Mouse (Mus musculus) cerebellum, adult 11-12 months (tissue): ENCODE data around the gene Cdc37.

ENCODE experiments used
- DNase-seq: peaks from one replicate; pipeline ENCODE4 v3.0.0; 2022

Gene Cdc37

DNA sequence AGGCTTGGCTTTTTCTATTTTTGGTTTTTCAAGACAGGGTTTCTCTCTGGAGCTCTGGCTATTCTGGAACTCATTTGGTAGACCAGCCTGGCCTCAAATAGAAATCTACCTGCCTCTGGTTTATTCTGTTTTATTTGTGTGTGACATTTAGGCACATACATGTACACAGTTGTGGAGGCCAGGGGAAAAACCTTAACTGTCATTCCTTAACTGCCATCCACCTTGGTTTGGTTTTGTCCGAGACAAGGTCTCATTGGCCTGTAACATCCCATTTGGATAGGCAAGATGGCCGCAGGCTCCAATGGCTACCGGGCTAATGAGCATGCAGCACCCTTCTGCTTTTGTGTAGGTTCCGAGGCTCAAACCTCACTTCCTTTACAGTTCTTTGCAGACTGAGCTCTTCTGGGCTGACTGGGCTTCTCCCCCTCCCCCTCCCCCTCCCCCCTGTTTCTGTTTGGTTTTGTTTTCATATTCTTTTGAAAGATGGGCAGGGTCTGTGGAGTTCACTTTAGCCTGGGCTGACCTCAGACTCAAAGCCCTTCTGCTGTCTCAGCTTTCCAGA lies 14.4 kb downstream of the Cdc37 start:
- DNase-seq, result no peak

DNA sequence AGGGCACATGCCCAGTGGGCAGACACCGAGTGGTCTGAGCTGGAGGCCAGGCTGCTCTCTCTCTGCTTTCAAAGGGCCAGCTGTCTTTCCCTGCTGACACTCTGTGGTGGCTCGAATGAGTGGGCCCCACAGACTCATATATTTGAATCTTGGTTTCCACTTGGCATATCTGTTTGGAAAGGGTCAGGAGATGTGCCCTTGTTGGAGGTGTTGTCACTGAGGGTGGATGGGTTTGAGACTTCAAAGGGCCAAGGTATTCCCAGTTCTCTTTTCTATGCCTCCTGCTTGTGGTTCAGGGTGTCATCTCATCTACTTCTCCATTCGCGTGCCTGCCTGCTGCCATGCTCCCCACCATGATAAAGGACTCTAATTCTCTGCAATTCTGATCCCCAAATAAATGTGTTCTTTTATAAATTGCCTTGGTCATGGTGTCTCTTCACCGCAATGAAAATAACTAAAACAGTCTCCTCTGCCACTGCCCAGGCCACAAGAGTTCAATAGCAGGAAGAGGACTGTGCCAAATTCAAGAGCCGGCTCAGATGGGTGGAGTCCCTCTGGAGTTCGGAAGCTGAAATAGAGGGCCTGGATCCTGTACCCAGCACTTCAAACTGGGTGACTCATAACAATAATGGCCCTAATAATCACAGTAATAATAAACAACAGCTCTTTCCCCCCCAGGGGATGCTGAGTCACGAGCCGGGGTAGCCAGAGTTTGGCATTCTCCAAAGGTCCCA lies 15.0 kb downstream of the Cdc37 start:
- DNase-seq, result no peak

DNA sequence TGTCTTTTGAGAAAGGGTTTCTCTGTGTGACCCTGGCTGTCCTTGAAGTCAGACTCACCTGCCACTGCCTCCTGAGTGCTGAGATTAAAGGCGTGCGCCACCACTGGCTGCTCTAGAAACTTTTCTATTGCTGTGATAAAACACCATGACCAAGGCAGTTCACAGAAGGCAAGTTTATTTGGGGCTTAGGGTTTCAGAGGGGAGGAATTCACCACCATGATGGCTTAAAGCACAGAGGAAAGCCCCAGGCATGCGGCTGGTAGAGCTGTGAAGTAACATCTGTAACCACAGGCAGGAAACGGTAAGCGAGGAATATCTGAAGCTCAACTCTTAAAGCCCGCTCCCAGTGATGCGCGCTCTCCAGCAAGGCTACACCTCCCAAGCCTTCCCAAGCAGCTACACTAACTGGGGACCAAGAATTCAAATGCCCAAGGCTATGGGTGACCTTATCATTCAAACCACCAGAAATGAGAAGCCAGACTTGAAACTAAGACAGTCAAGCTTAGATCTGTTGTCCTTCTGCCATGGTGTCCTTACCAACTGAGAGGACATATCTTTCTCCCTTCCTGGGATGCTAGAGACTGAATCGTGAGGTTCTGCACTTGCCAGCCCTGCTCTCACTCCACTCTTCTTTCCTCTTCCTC lies 16.6 kb downstream of the Cdc37 start:
- no peak for DNase-seq

DNA sequence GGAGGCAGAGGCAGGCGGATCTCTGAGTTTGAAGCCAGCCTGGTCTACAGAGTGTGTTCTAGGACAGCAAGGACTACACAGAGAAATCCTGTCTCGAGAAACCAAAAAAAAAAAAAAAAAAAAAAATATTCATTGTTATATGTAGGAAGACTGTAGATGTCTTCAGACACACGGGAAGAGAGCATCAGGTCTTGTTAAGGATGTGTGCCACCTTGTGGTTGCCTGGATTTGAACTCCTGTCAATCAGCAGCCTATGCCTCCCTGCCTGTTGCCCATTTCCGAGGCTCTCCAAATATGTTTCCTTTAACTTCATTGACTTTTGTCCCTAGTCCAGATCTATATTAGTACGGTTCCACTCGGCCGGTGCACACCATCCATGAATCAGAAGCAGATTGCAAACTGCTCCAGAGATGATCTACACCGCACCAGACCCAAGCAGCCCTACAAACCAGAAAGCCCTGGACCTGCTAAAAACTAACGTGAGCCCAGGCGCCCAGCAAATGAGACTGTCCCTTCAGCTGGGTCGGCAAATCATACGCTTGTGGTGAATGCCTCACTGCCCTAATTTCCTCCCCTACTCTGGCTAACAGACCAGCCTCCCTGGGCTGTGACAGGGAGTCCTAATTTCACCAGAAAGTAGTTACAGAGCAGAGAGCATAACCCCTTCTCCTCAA lies 17.5 kb downstream of the Cdc37 start:
- DNase-seq, result no peak

DNA sequence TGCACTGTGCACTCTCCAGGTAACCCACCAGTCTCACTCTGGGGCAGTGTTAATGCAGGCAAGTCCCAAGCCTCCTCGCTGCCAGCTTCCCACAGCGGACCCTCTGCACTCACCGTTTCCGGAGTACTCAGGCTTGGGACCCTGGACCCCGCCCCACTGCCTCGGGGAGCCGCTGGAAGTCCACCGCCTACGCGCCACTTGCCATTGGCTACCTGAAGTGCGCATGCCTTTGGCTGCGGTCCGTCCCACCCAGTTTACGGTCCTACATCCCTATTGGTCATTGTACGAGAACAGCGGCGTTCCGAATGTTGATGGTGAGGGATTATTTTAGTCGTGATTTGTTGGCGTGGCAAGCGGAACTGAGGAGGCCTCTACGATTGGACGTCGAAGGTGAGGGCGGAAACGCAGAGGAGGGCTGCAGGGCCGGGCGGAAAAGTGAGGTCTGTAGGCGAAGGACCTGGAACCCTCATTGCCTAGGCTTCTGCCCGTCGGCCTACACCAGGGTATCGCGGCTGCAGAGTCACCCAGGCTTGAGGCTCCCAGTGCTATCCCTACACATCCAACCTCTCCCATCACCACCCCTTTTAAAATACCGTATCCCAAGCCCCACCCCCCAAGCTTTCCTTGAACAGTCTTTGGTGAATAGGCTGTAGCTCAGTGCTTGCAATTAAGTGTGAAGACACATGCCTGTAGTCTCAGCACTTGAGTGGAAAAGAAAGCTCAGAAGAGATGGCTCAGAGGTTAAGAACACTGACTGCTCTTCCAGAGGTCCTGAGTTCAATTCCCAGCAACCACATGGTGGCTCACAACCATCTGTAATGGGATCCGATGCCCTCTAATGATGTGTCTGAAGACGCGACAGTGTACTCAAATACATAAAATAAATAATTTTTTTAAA lies 18.5 kb downstream of the Cdc37 start, which contains the start of gene Tyk2:
Gene Tyk2, minus strand, starts transcription at position 185 of the 898 bp plus-strand sequence.
- DNase-seq, result peak; percentile 94

DNA sequence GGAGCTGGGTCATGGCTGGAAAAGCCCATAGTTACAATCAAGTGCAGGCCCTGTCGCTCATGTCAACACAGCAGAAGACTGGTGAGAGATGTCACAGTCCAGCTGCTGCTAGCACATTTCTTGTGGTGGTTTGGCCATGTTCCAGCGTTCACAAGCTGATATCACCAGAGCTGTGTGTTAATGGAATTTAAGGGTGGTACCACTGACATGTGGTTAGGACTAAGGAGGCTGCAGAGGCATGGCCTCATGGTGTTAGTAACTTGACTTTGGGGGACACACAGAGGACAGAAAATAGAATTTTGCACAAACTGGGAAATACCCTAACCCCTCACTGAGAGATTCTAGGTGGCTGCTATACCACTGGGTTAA lies 23.5 kb downstream of the Cdc37 start:
- DNase-seq, result no peak

DNA sequence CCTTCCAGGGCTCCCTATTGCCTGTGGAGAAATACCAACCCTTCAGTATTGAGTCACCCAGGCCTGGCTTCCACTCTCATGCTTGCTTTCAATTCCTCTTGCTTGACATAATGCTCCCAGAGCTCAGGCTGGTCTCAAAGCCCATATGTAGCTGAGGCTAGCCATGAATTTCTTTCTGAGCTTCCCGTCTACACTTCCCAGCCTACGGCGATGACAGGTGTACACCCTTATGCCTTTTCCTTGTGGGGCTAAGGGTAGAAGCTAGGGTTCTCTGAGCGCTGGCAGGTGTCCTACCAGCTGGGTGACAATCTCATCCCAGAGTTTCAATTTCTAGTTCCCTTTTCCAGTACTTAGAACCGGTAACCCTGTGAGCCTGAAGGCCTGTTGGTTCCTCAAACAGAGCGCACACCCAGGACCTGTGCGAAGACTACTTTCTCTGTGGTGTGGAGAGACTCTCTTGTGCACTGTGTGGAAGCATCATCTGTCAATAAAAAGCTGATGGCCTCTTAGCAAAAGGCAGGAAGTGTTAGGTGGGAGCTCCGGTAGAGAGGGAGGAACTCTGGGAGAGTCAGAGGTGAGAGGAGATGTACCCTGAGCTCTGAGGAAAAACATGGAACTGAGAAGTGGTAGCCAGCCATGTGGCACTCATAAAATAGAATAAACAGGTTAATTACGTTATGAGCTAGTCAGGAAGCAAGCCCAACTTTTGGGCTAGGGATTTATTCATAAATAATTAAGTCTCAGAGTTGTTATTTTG lies 24.1 kb downstream of the Cdc37 start:
- no peak for DNase-seq

DNA sequence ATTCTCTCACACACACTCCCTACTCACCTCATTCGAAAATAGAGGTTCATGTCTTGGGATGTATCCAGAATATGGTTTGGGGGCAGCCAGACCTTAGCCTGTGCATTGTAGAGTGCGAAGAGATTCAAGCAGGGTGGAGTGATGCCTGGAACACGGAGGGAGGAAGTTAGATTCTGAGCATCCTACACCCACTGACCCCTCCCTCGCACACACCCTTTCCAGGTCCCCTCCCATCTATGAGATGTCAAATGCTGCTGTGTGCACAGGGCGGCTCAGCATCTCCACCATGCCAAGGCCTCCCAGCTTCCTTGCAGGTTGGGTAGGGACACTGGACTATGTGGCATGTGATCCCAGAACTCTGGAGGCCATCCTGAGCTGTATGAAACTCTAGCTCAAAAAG lies 24.9 kb downstream of the Cdc37 start:
- DNase-seq, result no peak

DNA sequence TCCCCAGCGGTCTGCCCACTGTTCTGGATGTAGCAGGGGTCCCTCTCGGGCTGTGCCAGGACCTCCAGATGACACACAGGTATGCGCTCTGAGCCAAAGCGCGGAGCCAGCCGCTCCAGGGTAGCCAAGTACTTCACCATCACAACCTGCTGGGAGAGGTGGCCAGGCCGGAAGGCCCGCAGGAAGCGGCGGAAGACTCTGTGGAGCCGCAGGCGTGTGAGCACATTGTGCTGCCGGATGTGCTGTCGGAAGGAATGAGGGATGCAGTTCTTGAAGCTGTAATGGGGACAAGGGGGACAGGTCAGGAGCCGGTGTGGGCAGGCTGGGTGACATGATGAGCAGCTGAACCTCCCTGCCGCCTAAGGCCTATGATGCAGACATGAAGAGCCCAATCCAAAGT lies 28.3 kb downstream of the Cdc37 start:
- no peak for DNase-seq

DNA sequence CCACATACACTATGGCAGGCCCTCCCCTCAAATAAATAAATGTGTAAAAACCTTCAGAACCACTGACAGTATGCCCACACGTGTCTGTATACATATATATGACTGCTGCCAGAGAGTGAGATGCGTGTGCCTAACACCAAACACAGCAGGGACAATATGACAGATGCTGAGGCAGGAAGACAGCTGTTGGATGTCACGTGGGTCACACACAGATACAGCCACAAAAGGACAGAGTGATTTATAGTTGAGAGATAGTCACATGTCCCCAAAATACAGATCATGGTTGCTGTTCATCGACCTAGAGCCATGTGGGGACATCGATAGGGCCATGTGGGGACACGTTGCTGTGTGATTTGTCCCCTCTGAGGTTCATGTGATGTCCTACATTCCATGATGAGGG lies 32.7 kb downstream of the Cdc37 start:
- DNase-seq, result no peak

DNA sequence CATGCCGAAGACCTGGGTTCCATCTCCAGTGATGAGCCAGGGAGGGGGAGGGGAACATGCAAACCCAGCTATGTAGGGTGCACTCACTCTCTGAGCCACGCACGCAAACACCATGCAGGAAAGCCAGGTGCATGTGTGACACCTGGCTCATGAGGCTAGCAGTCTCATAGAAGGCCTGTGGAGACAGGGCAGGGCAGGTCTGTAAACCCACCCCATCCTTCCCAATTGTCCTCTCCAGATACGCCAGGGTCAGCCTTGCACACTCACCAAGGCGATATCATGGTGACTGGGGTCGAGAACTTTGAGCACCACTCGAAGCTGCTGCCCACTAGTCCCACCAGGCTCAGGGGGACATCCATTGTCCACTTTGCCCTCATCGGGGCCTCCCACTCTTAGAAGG lies 34.7 kb downstream of the Cdc37 start:
- DNase-seq, result no peak

DNA sequence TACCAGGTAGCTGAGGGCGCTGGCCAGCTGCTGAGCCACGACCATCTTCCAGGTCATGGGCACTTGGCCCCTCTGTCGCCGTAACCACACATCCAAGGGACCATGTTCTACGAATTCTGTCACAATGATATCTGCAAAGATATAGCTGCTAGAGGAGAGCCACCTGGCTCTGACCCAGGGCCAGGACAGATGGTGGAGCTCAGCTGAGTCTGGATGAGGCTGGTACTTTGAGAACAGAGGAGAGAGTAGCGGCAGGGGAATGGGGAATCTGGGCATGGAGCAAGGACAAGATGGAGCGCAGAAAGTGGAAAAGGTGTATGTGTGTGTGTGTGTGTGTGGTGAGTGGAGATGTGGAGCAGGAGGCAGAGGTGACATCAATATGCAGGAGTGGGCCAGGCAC lies 35.6 kb downstream of the Cdc37 start:
- DNase-seq, result no peak

DNA sequence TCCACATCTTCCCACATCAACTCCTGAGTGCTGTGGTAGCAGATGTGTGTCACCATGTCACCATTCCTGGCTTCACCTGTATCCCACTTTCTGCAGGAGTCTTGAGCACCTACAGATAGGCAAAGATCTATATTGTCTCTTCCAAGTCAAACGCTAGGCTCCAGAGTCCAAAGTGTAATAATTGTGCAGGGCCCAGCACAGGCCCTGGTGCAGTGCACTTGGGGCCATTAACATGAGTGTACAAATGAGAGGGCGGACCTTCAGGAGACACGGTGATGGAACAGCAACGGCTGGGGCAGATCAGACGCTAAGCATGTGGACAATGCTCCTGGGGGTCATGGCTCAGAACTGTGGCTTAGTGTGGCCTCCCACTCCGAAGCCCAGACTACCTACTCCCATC lies 36.0 kb downstream of the Cdc37 start:
- DNase-seq, result no peak

DNA sequence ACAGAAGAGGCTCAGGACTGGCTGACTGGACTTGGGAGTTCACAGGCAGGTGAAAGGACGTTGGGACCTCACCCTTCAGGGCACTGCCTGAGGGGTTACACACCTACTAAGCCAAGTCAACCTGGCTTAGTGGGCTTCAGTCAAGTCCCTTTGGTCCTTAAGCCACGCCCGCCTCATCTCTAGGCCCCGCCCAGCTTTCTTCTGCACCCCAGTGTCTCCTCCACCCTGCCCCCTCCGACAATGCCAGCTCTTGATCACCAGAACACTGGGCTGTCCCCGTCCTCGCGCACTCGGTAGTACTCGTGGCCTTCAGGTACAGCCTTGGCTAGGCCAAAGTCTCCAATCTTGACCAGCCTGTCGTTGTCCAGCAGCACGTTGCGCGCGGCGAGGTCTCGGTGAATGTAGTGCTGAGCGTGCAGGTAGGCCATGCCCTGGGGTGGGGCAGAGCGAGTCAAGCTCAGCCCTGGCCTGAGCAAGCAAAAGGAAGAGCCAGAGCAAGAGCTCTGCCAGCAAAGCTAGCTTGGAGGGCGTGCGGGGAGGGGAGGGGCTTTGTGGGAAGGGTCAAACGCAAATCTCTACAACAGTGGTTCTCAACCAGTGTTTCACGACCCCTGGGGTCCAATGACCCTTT lies 42.1 kb downstream of the Cdc37 start:
- DNase-seq, result no peak

DNA sequence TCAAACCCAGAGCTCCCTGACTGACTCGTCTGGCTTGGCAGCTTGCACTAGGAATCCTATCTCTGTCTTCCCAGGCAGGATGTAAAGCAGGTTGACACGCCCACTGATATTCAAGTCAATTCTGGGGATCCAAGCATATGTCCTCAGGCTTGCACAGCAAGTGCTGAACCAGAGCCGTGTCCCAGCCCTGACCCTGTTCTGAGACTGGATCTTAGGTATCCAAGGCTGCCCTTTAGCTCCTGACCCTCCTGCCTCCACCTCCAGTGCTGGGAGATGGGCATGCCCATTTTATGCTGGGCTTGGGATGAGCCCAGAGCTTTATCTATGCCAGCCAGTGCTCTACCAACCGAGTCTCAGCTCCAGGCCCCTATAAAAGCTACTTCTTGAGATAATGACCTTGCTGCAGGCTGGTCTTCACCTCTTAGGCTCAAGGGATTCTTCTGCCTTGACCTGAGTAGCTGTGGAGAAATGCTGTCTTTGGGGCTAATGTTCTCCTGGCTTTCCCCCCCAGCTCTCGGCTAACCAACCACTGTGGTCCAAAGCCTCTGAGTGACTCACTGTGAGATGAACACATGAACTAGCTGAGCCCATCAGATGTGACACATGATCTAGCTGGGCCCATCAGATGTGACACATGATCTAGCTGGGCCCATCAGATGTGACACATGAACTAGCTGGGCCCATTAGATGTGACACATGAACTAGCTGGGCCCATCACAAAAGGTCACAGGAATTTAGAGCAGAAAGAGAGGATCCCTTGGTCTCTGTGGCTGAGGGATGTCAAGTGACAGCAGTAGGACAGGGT lies 43.8 kb downstream of the Cdc37 start:
- DNase-seq, result no peak

DNA sequence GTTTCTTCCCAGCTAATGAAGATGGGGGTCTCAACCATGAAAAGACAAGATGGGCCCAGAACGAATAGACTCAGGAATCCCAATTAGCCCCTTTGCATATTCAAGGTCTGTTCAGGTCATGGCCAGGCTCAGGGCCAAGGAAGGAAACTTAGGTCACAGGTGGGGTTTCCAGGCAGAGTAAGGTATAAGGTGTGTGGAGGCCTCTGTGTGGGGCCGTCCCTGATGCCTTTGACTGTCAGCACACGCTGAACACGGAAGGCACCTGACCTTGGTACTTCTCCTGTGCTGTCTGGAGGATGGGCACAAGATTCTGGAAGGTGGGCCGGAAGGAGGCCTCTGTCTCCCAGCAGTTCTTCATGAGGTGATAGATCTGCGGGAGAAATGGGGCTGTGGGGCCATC lies 45.0 kb downstream of the Cdc37 start:
- DNase-seq, result no peak

DNA sequence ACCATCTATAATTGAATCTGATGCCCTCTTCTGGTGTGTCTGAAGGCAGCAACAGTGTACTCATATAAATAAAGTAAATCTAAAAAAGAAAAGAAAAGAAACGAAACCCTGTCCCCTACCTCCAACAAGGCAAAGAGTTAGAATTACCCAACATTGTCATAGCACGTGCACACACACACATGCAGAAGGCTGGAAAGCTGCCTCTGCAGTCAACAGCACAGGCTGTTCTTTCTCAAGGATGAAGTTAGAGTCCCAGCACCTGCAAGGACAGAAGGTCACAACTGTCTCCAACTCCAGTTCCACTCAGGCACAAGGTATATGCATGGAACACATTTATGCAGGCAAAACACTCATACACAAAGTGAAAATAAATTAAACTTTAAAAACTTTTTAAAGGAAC lies 47.7 kb downstream of the Cdc37 start:
- DNase-seq, result no peak

DNA sequence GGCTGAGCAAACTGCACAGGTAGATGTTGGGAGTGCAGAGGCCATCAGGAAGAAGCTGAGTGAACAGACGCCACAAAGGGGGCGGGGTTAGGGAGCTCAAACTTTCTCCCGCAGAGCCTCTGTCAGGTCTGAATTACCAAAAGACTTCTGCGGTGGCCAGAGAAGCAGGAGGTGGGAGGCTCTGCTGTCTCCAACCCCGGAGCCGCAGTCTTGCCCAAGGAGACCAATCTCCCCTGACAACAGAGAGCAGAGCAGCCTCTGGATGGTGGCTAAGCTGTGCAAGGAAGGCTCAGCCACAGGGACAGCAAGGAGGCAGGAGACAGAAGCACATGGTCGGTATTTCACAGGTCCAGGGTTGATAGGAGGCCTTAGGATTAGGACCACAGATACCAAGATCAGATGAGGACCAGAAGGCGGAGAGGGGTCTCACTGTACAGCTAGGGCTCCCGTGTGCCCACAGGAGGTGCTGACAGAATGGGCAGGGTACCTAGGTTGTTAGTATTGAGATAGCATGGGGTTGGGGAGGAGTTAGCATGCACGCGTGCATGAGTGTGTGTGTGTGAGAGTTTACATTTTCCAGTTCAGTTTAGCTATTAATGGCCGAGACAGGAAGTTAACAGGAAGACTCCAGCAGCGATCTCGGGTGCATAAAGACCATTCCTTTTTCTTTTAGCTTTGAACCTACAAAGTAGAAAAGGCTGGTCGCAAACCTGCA lies 49.2 kb downstream of the Cdc37 start:
- no peak for DNase-seq

DNA sequence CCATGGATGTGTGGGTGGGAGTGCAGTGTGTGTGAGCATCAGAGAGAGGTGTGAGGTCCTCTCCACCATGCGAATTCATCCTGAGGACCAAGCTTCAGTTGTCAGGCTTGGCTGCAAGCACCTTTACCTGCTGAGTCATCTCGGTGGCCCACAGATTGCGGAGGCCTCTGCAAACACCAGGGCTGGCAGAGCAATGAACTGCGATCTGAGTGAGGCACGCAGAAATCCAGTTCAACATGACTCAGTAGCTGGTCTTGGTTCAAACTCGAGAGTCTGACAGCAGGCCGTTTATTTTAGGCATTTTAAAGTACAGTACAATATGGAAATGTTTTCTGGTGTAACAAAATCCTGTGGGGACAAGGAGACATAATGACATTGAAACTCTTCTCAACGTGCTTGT lies 52.0 kb downstream of the Cdc37 start:
- DNase-seq, result no peak

DNA sequence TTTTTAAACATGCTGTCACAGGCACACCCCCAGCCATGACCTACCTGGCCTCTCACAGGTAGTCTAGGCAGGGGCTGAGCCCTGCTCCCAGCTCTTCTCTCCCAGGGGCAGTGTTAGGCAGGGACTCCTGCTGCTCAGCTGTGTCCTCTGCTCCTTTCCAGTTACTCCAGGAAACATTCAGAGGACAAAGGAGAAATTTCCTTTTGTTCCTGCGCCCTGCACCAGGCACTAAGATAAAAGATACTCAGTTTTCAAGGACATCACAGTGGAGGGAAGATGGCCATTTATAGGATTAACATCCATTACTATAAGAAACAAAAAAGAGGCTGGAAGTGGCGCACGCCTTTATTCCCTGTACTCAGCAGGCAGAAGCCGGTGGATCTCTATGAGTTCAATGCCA lies 53.8 kb downstream of the Cdc37 start:
- DNase-seq, result no peak
